Mouse (Mus musculus) erythroblast, adult 5-6 weeks (primary cell): ENCODE results near the gene Pum3. TPM values are rescaled to one million over a fixed set of nuclear protein-coding genes. Genes with fewer than 3 reads are reported as not detected.

ENCODE experiments used
- total RNA-seq, 2 experiments: library from RNA; stranded (forward) in 1 of 2; stranded (reverse) in 1 of 2; fragments of 150-400 nt in 1 of 2; fragments of 200-764, 138-1000 nt in 1 of 2; gene quantifications; 2 replicates each; pipeline versions ENCODE4 v1.2.3 to v1.2.4; 2015 to 2017; ENCODE audit warnings: low replicate concordance in 2 of 2

Pum3 gene
- total RNA-seq, 2 experiments from 2014 or later = 26.0 to 28.4 TPM

Other genes starting within 250 kb of the Pum3 start
- gene Vldlr, start 213.3 kb downstream of the Pum3 start, total RNA-seq (2015; ENCODE audit: low replicate concordance) = not detected in 2 replicates
- gene Vldlr, start 213.3 kb downstream of the Pum3 start, total RNA-seq (2017; ENCODE audit: low replicate concordance) = 0.14 and 3.7 TPM in 2 replicates
- not detected in 2 replicates for gene Kcnv2, start 107.2 kb downstream of the Pum3 start, total RNA-seq (2015; ENCODE audit: low replicate concordance)
- gene Kcnv2, start 107.2 kb downstream of the Pum3 start, total RNA-seq (2017; ENCODE audit: low replicate concordance) = not detected in 2 replicates